Mouse (Mus musculus) splenic B cell, adult 2 months (primary cell): ENCODE data around the gene Snx9.

Experiments used
- DNase-seq: peaks from one replicate; pipeline ENCODE4 v3.0.0-alpha.2; 2011; ENCODE audit warnings: low read depth, low spot score
- H3K27me3 ChIP-seq: 2 replicates; pipeline ENCODE4 v1.6.1; 2012; ENCODE audit warnings: mild to moderate bottlenecking, low read length, moderate library complexity, mixed read lengths; ENCODE audit not compliant: control insufficient read depth, poor library complexity, insufficient read depth, severe bottlenecking
- H3K36me3 ChIP-seq: 2 replicates; pipeline ENCODE4 v1.6.1; 2012; ENCODE audit warnings: mild to moderate bottlenecking, low read length, moderate library complexity, mixed read lengths; ENCODE audit not compliant: control insufficient read depth, poor library complexity, insufficient read depth, severe bottlenecking

Gene Snx9

DNA sequence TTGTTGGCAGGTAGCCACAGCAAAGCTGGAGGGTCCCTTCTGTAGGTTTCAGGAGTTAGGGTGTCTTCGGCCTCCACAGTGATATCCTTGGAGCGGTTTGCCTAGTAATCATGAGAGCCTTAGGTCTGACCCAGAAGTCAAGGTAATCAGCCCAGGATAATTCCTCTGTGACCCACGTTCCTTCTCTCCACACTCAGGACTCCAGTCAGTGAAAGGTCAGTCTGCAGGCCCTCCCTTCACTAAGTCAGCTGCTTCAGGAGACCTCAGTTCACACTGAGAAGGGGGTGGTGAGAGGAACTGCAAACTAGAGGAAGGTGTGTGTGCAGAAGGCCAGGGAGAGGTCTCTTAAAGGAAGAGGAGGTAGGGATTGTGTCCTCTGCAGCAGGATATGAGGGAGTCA lies 28.3 kb downstream of the Snx9 start:
- Histone ChIP-seq H3K36me3 (no peaks in the 10 kb centered on the region), H3K27me3 (no peaks in the 10 kb centered on the region)
- no peak for DNase-seq

DNA sequence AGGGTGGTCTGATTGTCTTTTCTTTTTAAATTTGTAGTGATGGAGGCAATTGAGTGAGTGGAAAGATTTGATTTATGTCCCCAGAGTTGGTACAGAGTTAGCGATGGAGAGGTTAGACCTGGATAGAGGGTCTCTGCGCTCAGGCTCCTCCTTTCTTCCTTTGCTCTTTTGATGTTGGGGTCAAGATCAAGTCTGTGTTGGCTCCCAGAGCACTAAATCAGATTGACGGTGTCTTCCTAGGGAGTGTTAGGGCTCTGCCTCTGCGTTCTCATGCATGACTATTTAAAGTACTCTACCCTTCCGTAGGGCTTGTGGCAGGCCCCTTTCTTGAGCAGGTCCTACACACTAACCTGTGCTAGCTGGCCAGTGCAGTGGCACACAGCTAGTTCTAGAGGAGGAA lies 28.9 kb downstream of the Snx9 start:
- Histone ChIP-seq H3K36me3 (no peaks in the 10 kb centered on the region), H3K27me3 (no peaks in the 10 kb centered on the region)
- no peak for DNase-seq

DNA sequence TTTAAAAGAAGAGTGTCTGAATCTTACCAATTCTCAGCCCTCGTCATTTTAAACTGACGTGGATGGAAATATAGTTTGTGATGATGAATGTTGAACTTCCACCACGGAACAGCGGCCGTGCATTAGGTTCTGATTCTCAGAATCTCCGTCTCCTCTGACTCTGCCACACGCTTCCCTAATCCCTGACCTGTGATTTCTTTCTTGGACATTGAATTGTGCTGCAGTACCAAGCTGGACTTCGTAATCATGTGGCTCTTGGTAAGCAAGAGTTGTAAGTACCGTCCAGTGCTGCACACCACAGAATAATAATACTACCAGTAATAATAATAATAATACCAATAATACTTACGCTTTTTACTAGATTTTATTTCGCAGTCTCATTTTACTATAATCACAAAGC lies 29.6 kb downstream of the Snx9 start:
- Histone ChIP-seq H3K36me3 (no peaks in the 10 kb centered on the region; the same call in 1 of the 2 replicates), H3K27me3 (no peaks in the 10 kb centered on the region)
- no peak for DNase-seq

DNA sequence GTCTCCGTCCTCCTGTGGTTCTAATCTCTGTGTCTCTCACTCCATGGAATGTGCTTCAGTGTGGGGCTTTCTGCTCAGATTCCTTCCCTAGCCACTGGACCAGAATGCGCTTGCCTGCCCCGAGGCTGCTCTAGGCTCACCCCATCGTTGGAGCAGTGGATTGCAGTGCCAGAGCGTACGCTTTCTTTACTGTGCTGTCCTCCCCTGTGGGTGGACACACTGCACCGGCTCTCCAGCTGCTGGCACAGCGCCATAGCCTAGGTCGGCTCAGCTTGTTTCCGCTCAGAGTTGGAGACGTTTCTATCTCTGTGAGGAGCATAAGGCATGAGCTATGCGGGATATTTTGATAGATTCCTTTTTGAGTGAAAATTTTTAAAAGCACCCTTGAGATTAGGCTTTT lies 31.4 kb downstream of the Snx9 start:
- no peak for DNase-seq
- Histone ChIP-seq H3K36me3 (no peaks in the 10 kb centered on the region; the same call in 1 of the 2 replicates), H3K27me3 (no peaks in the 10 kb centered on the region)

DNA sequence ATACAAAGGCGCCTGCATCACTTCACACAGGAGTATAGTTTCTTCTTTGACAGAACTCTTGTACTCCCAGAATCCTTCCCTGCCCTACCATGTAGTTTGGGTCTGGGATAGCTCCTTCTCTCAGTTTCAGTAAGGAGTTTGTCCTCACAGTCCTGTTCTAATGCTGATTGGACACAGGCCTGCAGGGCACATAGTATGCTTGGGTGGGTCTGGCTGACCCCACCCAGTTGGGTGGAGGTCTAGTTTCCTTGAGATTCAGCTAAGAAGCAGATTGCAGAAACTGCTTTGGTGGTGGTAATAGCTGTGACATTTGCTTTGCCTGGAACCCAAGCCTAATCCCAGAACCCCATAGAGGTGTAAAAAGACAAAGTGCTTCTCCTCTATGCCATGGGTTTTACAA lies 33.4 kb downstream of the Snx9 start:
- Histone ChIP-seq H3K27me3 (no peaks in the 10 kb centered on the region), H3K36me3 (no peaks in the 10 kb centered on the region; the same call in none of the 2 replicates)
- DNase-seq, result no peak

DNA sequence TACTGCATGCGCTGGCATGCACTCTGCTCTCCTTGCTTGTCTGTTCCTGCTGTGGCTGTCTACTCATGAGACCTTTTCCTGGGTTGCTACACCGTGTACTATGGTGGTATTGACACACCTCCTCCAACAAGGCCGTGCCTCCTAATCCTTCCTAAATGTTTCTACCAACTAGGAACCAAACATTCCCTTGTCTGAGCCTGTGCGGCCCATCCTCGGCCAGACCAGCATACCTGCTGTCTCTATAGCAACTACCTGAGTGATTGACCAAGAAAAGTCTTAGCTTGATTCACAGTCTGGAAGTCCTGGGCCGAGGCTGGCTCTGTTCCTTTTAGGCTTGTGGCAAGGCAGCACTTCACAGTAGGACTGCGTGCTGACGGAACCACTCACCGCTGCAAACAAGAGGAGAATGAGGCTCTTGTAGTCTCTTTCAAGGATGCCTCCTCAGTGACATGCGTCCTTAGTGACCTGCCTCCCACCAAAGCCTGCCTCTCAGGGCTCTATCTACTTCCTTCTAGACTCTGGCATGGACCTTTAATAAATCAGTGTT lies 36.6 kb downstream of the Snx9 start:
- no peak for DNase-seq
- no peaks in the 10 kb centered on the region for H3K27me3 ChIP-seq

DNA sequence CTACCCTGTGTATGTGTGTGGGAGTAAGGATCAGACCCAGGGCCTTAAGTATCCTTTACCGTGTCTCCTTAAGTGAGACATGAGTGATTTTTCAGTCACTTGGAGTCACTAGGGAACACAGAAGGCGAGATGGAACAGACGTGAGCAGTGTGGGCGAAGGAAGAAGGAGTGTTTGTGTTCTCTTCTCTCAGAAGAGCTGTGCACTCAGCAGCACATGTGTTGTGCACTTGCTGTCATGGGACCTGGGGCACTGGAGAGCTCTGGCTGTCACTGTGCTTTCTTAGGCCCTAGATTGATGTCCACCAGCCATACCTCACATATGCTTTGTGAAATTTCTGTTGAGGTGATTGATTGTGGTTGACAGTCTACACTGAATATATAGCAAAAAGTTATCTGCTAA lies 37.7 kb downstream of the Snx9 start:
- Histone ChIP-seq H3K36me3 (no peaks in the 10 kb centered on the region; the same call in none of the 2 replicates), H3K27me3 (no peaks in the 10 kb centered on the region)
- DNase-seq, result no peak

More for the DNA sequence above, 36.6 kb downstream of the Snx9 start:
- no peaks in the 10 kb centered on the region; the same call in none of the 2 replicates for H3K36me3 ChIP-seq

DNA sequence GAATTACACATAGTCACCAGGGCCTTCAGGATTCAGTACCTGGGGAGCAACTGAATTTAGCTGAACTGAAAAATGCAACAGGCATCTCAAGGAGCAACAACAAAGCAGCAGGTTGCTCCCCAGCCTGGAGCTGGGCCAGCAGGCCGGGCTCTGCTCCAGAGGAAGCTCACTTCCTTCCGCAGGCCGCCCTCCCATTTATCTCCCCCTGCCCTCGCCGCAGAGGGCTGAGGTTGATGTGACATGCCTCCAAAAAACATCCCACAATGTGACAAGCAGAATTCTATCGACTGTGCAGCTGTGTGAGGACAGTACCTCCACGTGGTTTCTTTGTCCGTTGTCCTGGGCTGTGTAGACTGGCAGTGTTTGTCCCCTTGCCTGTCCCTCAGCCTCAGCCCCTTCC lies 44.3 kb downstream of the Snx9 start:
- Histone ChIP-seq H3K27me3 (no peaks in the 10 kb centered on the region), H3K36me3 (peaks cover 2% of the 10 kb centered on the region)
- peak; percentile 32 for DNase-seq

DNA sequence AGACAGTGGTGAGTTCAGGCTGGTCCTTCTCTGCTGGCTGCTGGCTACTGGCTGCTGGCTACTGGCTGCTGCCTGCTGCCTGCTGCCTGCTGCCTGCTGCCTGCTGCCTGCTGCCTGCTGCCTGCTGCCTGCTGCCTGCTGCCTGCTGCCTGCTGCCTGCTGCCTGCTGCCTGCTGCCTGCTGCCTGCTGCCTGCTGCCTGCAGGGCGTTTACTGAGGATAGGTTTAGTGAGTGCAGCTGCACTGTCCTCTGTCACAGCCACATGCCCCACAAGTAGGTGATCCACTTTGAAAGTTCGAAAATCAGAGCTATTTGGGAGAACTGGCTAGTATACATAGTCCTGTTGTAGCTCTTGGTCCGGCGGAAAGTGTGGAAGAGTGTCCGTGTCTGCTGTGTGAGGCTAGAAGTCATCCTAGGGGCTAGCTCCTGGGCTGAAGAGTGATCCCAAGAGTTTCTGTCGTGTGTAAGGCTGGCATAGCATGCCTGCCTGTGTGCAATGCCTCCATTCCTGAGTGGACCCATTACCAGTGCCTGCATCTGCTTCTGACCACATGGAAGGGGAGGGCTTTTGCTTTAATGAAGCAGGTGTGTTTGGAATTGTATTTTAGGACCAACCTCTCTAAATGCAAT lies 45.2 kb downstream of the Snx9 start:
- no peak for DNase-seq
- Histone ChIP-seq H3K27me3 (no peaks in the 10 kb centered on the region), H3K36me3 (peaks cover 4% of the 10 kb centered on the region)

DNA sequence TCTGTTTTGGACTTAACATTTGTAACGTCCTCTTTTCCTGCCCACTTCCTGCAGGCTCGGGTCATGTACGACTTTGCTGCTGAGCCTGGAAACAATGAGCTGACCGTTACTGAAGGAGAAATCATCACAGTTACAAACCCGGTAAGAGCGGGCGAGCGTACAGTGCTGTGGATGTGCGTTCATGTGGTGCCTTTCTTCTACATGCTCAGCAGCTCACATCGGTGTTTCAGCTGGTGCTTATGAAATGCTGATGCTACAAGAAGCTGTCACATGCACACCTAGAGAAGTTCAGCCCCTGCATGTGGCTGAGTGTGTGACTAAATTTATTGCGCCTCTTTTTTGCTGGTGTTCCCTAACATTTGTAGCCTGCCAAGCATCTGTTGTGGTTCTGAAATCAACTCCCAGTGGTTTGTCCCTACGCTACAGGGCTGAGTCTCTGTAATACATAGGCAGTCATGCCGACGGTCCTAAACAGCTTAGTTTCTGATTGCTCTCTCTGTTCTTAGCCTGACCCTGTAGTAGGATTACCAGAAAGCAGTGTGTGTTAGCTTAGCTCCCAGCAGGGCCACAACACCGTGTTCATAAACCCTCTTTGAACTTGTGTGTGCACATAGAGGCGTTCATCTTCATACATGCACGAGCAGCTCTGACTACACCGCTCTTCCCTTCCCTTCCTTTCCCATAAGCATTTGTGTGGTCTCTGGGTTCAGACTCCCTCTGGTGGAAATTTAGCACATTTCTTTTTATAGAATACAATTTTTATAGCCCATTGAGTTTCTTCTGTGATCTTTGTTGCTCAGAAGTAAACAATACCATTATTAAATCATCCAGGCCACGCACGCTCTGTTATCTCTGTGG lies 46.0 kb downstream of the Snx9 start:
- Histone ChIP-seq H3K27me3 (no peaks in the 10 kb centered on the region), H3K36me3 (peaks cover 4% of the 10 kb centered on the region)
- peak; percentile 67 for DNase-seq

DNA sequence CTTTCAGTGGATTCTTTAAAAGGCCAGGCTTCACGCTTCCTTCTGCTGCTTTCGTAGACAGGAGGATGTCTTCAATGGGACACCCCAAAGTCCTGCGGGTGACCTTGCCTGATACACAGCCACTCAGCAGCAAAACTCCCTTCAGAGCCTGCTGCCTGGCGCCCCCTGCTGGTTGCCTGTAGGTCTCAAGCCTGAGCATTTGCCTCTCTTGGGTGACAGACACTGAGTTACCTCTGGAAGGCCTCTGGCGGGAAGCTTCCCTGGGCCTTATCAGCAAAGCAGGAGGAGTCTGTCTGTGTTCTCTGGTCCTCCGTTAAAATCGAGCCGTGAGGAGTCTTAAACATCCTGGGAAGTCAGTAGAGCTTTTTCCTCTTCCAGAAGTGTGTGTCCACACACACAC lies 49.3 kb downstream of the Snx9 start:
- Histone ChIP-seq H3K36me3 (peaks cover 6% of the 10 kb centered on the region), H3K27me3 (no peaks in the 10 kb centered on the region)
- peak; percentile 88 for DNase-seq

DNA sequence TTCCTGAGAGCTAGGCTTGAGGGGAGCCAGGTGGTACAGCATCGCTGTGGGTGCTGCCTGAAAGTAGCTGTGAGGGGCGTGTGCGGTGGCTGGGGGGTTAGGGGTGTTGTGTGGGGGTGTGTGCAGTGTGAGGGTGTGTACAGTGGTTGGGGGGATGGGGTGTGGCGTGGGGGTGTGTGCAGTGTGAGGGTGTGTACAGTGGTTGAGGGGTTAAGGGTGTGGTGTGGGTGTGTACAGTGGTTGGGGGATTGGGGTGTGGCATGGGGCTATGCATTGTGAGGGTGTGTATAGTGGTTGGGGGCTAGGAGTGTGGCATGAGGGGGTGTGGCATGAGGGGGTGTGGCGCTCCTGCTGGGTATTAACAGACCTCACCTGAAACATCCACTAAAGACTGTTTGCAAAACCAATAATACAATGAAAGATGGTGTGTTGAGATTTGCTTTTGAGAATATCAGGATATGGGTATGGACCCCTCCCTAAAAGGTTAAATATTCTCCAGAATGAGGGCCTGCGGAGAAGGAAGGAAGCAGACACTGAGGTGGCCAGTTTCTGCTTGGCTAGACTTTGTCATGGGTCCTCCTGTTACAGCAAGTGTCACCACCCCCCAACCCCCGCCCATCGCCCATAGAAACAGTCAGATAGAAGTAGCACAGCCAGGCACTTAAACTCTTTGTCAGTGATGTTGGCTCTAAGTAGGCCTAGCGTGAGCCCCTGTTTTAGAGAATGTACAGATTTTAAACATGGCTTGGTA lies 51.0 kb downstream of the Snx9 start:
- H3K36me3 ChIP-seq, result peaks cover 6% of the 10 kb centered on the region
- no peak for DNase-seq

DNA sequence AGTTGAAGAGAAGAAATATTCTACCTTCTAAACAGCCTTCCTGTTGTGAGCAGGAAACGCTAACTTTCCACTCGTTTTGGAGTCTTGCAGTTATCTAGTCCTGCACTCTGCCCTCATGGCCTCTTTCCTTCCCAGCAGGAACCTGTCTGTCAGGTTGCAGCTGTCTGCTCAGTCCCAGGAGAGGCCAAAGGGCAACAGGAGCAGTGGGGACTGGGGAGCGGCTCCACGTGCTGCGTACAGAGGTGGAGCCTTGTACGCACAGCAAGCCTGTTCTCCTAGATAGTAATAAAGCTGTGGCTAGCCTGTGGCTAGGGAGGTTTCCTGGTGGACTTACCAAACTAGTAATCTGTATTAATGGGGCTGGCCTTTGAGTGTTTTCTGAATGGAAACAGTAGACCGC lies 52.0 kb downstream of the Snx9 start:
- peaks cover 6% of the 10 kb centered on the region for H3K36me3 ChIP-seq
- no peak for DNase-seq
- no peaks in the 10 kb centered on the region for H3K27me3 ChIP-seq

More for the DNA sequence above, 51.0 kb downstream of the Snx9 start:
- no peaks in the 10 kb centered on the region for H3K27me3 ChIP-seq

DNA sequence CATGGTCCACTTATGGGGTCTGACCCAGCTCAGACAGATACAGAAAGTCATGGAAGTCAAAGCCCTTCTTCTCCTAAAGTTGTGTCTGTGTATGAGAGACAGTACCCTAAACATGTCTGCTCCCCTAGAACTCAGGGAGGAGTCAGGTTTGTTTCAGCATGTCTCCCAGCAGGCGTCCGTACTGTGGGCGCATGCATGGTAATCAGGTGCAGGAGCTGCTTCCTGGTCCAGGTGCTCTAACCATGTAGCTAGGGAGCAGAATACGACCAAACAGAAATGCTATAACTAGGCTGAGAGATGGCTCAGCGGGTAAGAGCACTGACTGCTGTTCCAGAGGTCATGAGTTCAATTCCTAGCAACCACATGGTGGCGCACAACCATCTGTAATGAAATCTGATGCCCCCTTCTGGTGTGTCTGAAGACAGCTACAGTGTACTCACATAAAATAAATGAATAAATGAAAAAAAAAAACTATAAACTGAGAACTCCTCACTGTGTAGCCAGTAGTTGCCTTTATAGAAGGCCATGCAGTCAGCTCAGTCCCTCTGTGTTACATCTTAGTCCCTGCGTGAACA lies 52.5 kb downstream of the Snx9 start:
- H3K27me3 ChIP-seq, result no peaks in the 10 kb centered on the region
- H3K36me3 ChIP-seq, result peaks cover 6% of the 10 kb centered on the region
- DNase-seq, result no peak
